Mouse (Mus musculus): ENCODE measurements around the gene Prss34.
A peak's percentile ranks its signal among the peaks of the same experiment; 100 is the strongest.

The Prss34 gene

GRCm38 (mm10) chr17:25298094-25298493 is at the start of gene Prss34:
Prss34 (plus strand) TSS chr17:25298394.
- DNase-seq (ENCODE audit: low read depth, low spot score): no peak

GRCm38 (mm10) chr17:25250181-25250835 is 47.9 kb upstream of the Prss34 start:
- DNase-seq (ENCODE audit: low read depth, low spot score): no peak

- DNase-seq (ENCODE audit: low read depth, low spot score): no peak
Observed at GRCm38 (mm10) chr17:25252643-25253042, 45.6 kb upstream of the Prss34 start.

GRCm38 (mm10) chr17:25253760-25254159 is 44.4 kb upstream of the Prss34 start:
- DNase-seq (ENCODE audit: low read depth, low spot score): no peak

GRCm38 (mm10) chr17:25255110-25255509 is 43.1 kb upstream of the Prss34 start:
- no peak for DNase-seq (ENCODE audit: low read depth, low spot score)

GRCm38 (mm10) chr17:25256140-25256754 is 41.9 kb upstream of the Prss34 start, which contains the start of gene Baiap3:
Baiap3 (minus strand) TSS chr17:25256364.
- DNase-seq (ENCODE audit: low read depth, low spot score): no peak

GRCm38 (mm10) chr17:25257804-25258261 is 40.4 kb upstream of the Prss34 start:
- no peak for DNase-seq (ENCODE audit: low read depth, low spot score)

- no peak for DNase-seq (ENCODE audit: low read depth, low spot score)
Observed at GRCm38 (mm10) chr17:25264453-25264852, 33.7 kb upstream of the Prss34 start.

- no peak for DNase-seq (ENCODE audit: low read depth, low spot score)
Observed at GRCm38 (mm10) chr17:25270795-25271335, 27.3 kb upstream of the Prss34 start.

- no peak for DNase-seq (ENCODE audit: low read depth, low spot score)
Observed at GRCm38 (mm10) chr17:25272326-25272725, 25.9 kb upstream of the Prss34 start.

- DNase-seq (ENCODE audit: low read depth, low spot score): peak; percentile 87
Observed at GRCm38 (mm10) chr17:25272951-25273705, 25.1 kb upstream of the Prss34 start.

GRCm38 (mm10) chr17:25273706-25274501 is 24.3 kb upstream of the Prss34 start:
- DNase-seq (ENCODE audit: low read depth, low spot score): peak; percentile 97

GRCm38 (mm10) chr17:25274571-25275346 is 23.4 kb upstream of the Prss34 start, which contains the start of gene Ube2i:
Ube2i (minus strand) TSS chr17:25274622.
- DNase-seq (ENCODE audit: low read depth, low spot score): no peak

GRCm38 (mm10) chr17:25275833-25276232 is 22.4 kb upstream of the Prss34 start:
- no peak for DNase-seq (ENCODE audit: low read depth, low spot score)

- DNase-seq (ENCODE audit: low read depth, low spot score): no peak
Observed at GRCm38 (mm10) chr17:25282133-25282532, 16.1 kb upstream of the Prss34 start.

GRCm38 (mm10) chr17:25285033-25285432 is 13.2 kb upstream of the Prss34 start:
- no peak for DNase-seq (ENCODE audit: low read depth, low spot score)

- no peak for DNase-seq (ENCODE audit: low read depth, low spot score)
Observed at GRCm38 (mm10) chr17:25288842-25289241, 9.4 kb upstream of the Prss34 start.

- DNase-seq (ENCODE audit: low read depth, low spot score): no peak
Observed at GRCm38 (mm10) chr17:25290411-25290810, 7.8 kb upstream of the Prss34 start.

- no peak for DNase-seq (ENCODE audit: low read depth, low spot score)
Observed at GRCm38 (mm10) chr17:25293495-25293894, 4.7 kb upstream of the Prss34 start.

- DNase-seq (ENCODE audit: low read depth, low spot score): no peak
Observed at GRCm38 (mm10) chr17:25294111-25294510, 4.1 kb upstream of the Prss34 start.
